Mouse (Mus musculus) kidney, adult 2 months (tissue): Measurements from ENCODE around the gene Uqcrq.

Source experiments
- CTCF ChIP-seq: fragments of 200-500 bp; conservative IDR thresholded peaks from 2 replicates; pipeline ENCODE4 v1.5.1; 2011; ENCODE audit warnings: low read depth, mild to moderate bottlenecking, control low read depth, low read length, moderate library complexity, mixed read lengths; ENCODE audit not compliant: insufficient read depth, insufficient read length
- POLR2A ChIP-seq: fragments of 200-500 bp; IDR thresholded peaks from one replicate; pipeline ENCODE4 v1.6.1; 2011; ENCODE audit warnings: low read depth, low read length, control low read depth

GRCm38 (mm10) chr11:53393856-53394255, 36.8 kb downstream of the Uqcrq start:
- TF ChIP-seq CTCF (no peak), POLR2A (no peak)
